Comparison of ENCODE assay signal across 10 mouse cellular contexts in genomic region chr8:118237150-118237620, GRCm38 (mm10). TPM values are rescaled to one million over a fixed set of nuclear protein-coding genes. Genes with fewer than 3 reads are reported as not detected.
A peak's percentile ranks its signal among the peaks of the same experiment; 100 is the strongest.
DNase-seq lines count a peak whose midpoint lies in the region; ATAC-seq and TF ChIP-seq lines count a peak whose summit lies in the region.
"Had no signal": no experiment of that assay in that cellular context is flagged by ENCODE, and none has a peak within 500 bp of the region (broad histone marks: within the 10 kb centered on the region; RNA-seq: fewer than 3 reads in every experiment).

No protein-coding gene starts in this region.

- no peaks in the 10 kb centered on the region for H3K36me3 ChIP-seq in forebrain, embryonic 16.5 days (ENCODE audit: control insufficient read depth, insufficient read depth)
- no peaks in the 10 kb centered on the region for H3K36me3 ChIP-seq in forebrain, embryonic 11.5 days (ENCODE audit: control insufficient read depth, insufficient read depth, low read length)
- no peaks in the 10 kb centered on the region for H3K36me3 ChIP-seq in embryonic facial prominence, embryonic 11.5 days (replicated peaks; ENCODE audit: control insufficient read depth, insufficient read depth, low read depth, low read length)
- H3K36me3 ChIP-seq in stomach, postnatal 0 days (ENCODE audit: control insufficient read depth, insufficient read depth, low read length), result no peaks in the 10 kb centered on the region
- H3K36me3 ChIP-seq: embryonic facial prominence, embryonic 13.5 days had no signal

- no peak overlapping the region for H3K9ac ChIP-seq in forebrain, embryonic 16.5 days (replicated peaks; ENCODE audit: low read depth, low read length)
- H3K9ac ChIP-seq in forebrain, embryonic 11.5 days (ENCODE audit: low read length), result no peak overlapping the region
- H3K9ac ChIP-seq in embryonic facial prominence, embryonic 11.5 days (replicated peaks; ENCODE audit: low read length), result no peak overlapping the region
- H3K9ac ChIP-seq in stomach, postnatal 0 days (ENCODE audit: low read length), result no peak overlapping the region
- H3K9ac ChIP-seq: embryonic facial prominence, embryonic 13.5 days; liver, embryonic 14.5 days had no signal

- WGBS in forebrain, embryonic 16.5 days, result 55% methylated on average over 11 of the region's 11 CpGs
- WGBS in forebrain, embryonic 11.5 days, result 77% methylated on average over 11 of the region's 11 CpGs
- 72% methylated on average over 11 of the region's 11 CpGs for WGBS in embryonic facial prominence, embryonic 11.5 days
- 53% methylated on average over 11 of the region's 11 CpGs for WGBS in stomach, postnatal 0 days

- no peaks in the 10 kb centered on the region for H3K4me1 ChIP-seq in forebrain, embryonic 16.5 days (replicated peaks; ENCODE audit: control insufficient read depth, insufficient read depth, low read length)
- H3K4me1 ChIP-seq in forebrain, embryonic 11.5 days (replicated peaks; ENCODE audit: control insufficient read depth, insufficient read depth, low read length), result no peaks in the 10 kb centered on the region
- no peaks in the 10 kb centered on the region for H3K4me1 ChIP-seq in embryonic facial prominence, embryonic 11.5 days (ENCODE audit: control insufficient read depth, insufficient read depth, low read length)
- no peaks in the 10 kb centered on the region for H3K4me1 ChIP-seq in stomach, postnatal 0 days (replicated peaks; ENCODE audit: control insufficient read depth, insufficient read depth)
- H3K4me1 ChIP-seq: embryonic facial prominence, embryonic 13.5 days had no signal

- ATAC-seq in forebrain, embryonic 16.5 days, result peak; percentile 36
- ATAC-seq in forebrain, embryonic 11.5 days (replicated peaks; ENCODE audit: low FRiP score), result no peak
- ATAC-seq in embryonic facial prominence, embryonic 11.5 days (replicated peaks; ENCODE audit: insufficient number of reproducible peaks, low FRiP score, low TSS enrichment, low read depth), result no peak
- ATAC-seq in stomach, postnatal 0 days (ENCODE audit: low FRiP score, low TSS enrichment), result no peak

- H3K4me2 ChIP-seq in forebrain, embryonic 16.5 days (ENCODE audit: low read length), result no peak overlapping the region
- H3K4me2 ChIP-seq in forebrain, embryonic 11.5 days (ENCODE audit: low read depth, low read length, severe bottlenecking), result no peak overlapping the region
- no peak overlapping the region for H3K4me2 ChIP-seq in embryonic facial prominence, embryonic 11.5 days (ENCODE audit: low read depth, low read length)
- no peak overlapping the region for H3K4me2 ChIP-seq in stomach, postnatal 0 days (replicated peaks; ENCODE audit: low read depth)
- H3K4me2 ChIP-seq: embryonic facial prominence, embryonic 13.5 days had no signal

- no peak for TF ChIP-seq EP300 in stomach, postnatal 0 days (optimal IDR thresholded peaks at IDR 0.05)

- H3K27ac ChIP-seq in forebrain, embryonic 16.5 days (ENCODE audit: low read length), result no peak overlapping the region
- no peak overlapping the region for H3K27ac ChIP-seq in forebrain, embryonic 11.5 days (ENCODE audit: low read depth, low read length)
- H3K27ac ChIP-seq in embryonic facial prominence, embryonic 11.5 days (replicated peaks; ENCODE audit: low read depth, low read length), result no peak overlapping the region
- H3K27ac ChIP-seq in stomach, postnatal 0 days (replicated peaks), result no peak overlapping the region
- H3K27ac ChIP-seq: embryonic facial prominence, embryonic 13.5 days; liver, embryonic 14.5 days had no signal

- no peaks in the 10 kb centered on the region for H3K27me3 ChIP-seq in forebrain, embryonic 16.5 days (replicated peaks; ENCODE audit: control insufficient read depth, insufficient read depth, low read length)
- no peaks in the 10 kb centered on the region for H3K27me3 ChIP-seq in forebrain, embryonic 11.5 days (ENCODE audit: control insufficient read depth, insufficient read depth, low read length)
- H3K27me3 ChIP-seq in embryonic facial prominence, embryonic 11.5 days (ENCODE audit: control insufficient read depth, insufficient read depth, low read length), result no peaks in the 10 kb centered on the region
- H3K27me3 ChIP-seq in stomach, postnatal 0 days (ENCODE audit: control insufficient read depth, insufficient read depth, low read length), result no peaks in the 10 kb centered on the region
- H3K27me3 ChIP-seq: embryonic facial prominence, embryonic 13.5 days had no signal

- peak; percentile 35 for TF ChIP-seq CTCF in stomach, postnatal 0 days (IDR thresholded peaks at IDR 0.05; ENCODE audit: low read depth)

- no peak overlapping the region for H3K4me3 ChIP-seq in forebrain, embryonic 16.5 days (replicated peaks; ENCODE audit: low read length)
- no peak overlapping the region for H3K4me3 ChIP-seq in forebrain, embryonic 11.5 days (ENCODE audit: low read depth, low read length)
- no peak overlapping the region for H3K4me3 ChIP-seq in embryonic facial prominence, embryonic 11.5 days (ENCODE audit: low read depth, low read length)
- no peak overlapping the region for H3K4me3 ChIP-seq in stomach, postnatal 0 days (ENCODE audit: low read depth, low read length)
- H3K4me3 ChIP-seq: embryonic facial prominence, embryonic 13.5 days had no signal

- no peaks in the 10 kb centered on the region for H3K9me3 ChIP-seq in forebrain, embryonic 16.5 days (ENCODE audit: control insufficient read depth, low read length)
- no peaks in the 10 kb centered on the region for H3K9me3 ChIP-seq in forebrain, embryonic 11.5 days (ENCODE audit: control insufficient read depth, low read length)
- no peaks in the 10 kb centered on the region for H3K9me3 ChIP-seq in embryonic facial prominence, embryonic 11.5 days (replicated peaks; ENCODE audit: control insufficient read depth, low read length)
- H3K9me3 ChIP-seq in stomach, postnatal 0 days (ENCODE audit: control insufficient read depth, low read length), result no peaks in the 10 kb centered on the region
- H3K9me3 ChIP-seq: embryonic facial prominence, embryonic 13.5 days had no signal

- no peak for DNase-seq in forebrain, embryonic 11.5 days (ENCODE audit: low spot score)
- DNase-seq in ES-CJ7 (ENCODE audit: low read depth, low spot score), result peak; percentile 8
- DNase-seq in embryonic facial prominence, embryonic 11.5 days (ENCODE audit: low spot score), result peak; percentile 12
- DNase-seq in layer of hippocampus, postnatal 10 days (ENCODE audit: low spot score in 2 of 2), result peak; percentile 26 to 50
- no peak for DNase-seq in stomach, postnatal 0 days (ENCODE audit: low spot score)
- no peak for DNase-seq in kidney, adult 11 months
- no peak for DNase-seq in c-Kit-positive CD71-positive TER-119-positive erythroid progenitor cells, embryonic 14.5 days (ENCODE audit: low spot score)

RNA-seq across cellular contexts. Expression of gene Cdh13, which starts 46.3 kb away (rescaled TPM):
- 110 and 129 TPM in 2 replicates for polyA plus RNA-seq in forebrain, embryonic 16.5 days (2015; fragmentation: Nextera tagmentation; extraction: Ambion mirVana)
- polyA plus RNA-seq in forebrain, embryonic 11.5 days (2014; fragmentation: Nextera tagmentation; extraction: Ambion mirVana), result 5.6 and 7.4 TPM in 2 replicates
- polyA plus RNA-seq in embryonic facial prominence, embryonic 11.5 days (2014; fragmentation: Nextera tagmentation; extraction: Ambion mirVana), result 5.1 and 7.1 TPM in 2 replicates
- total RNA-seq in layer of hippocampus, postnatal 10 days (2021), result 10 to 100 TPM; 74.9 to 76.6 TPM
- 18.5 and 21.3 TPM in 2 replicates for polyA plus RNA-seq in stomach, postnatal 0 days (2015; fragmentation: Nextera tagmentation; extraction: Ambion mirVana)

Comparison
In these comparisons a context has a peak if more than half of its experiments do, and no peak if none do; other contexts are left out.
1. DNase-seq: peak in ES-CJ7 (single experiment), embryonic facial prominence, embryonic 11.5 days (single experiment) and layer of hippocampus, postnatal 10 days (2 of 2); none in forebrain, embryonic 11.5 days (single experiment), stomach, postnatal 0 days (single experiment), kidney, adult 11 months (single experiment) and c-Kit-positive CD71-positive TER-119-positive erythroid progenitor cells, embryonic 14.5 days (single experiment).